Mouse (Mus musculus): ENCODE data around the gene Casr. TPM values are rescaled to one million over a fixed set of nuclear protein-coding genes. Genes with fewer than 3 reads are reported as not detected.

Gene Casr
- total and polyA plus RNA-seq, 3 experiments, result not detected

DNA sequence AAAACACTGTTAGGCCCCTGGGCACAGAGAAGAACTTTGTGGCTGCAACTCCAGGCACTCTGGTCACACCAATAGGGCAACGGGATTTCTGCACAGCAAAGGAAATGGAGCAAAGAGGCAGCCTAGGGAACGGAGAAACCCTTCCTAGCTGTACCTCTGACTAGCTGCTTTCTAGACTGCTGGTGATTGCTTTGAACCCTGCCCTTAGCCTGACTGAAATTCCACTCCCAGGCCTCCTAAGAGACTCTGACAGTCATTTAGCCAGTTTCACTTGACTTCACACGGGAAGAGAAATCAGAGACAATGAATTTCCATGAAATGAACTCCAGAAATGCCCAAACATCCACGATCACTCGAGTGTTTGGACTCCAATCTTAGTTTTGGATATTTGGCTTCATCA lies 38.8 kb downstream of the Casr start:
- DNase-seq, result no peak

DNA sequence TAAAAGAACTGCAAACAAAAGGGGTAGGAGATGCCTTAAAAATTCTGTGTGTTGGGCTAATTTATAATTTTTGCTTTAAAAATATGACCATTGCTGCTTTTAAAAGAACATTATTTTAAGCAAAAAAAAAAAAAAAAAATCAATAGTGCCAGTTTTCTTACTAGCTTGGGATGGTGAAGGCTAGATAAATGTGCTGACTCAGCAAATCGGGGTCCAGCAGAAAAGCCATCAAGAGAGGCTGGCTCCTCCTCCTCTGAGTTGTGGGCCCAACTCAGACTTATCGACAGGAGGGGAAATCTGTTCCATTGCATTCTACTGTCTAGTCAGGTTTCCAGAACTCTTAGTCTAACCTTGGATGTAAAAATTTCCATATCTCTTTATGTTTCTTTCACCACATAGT lies 45.6 kb downstream of the Casr start:
- DNase-seq, result no peak

DNA sequence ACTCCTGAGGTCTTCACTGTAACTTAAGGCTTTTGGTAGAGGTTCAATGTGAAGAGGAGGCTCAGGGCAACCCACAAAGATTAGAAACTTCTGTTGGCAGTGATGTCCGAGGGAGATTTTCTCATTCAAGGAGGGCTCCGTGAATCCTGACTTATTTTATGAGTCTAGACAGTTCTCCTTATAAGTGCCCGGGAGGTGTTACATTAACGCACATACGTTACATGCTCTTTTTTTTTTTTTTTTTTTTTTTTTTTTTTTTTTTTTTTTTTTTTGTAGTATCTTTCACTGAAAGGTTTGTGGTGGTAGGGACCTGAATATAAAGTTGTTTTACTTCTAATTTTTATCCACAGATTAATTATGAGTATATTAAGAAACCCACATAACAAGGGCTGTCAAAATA lies 54.6 kb downstream of the Casr start:
- no peak for DNase-seq

DNA sequence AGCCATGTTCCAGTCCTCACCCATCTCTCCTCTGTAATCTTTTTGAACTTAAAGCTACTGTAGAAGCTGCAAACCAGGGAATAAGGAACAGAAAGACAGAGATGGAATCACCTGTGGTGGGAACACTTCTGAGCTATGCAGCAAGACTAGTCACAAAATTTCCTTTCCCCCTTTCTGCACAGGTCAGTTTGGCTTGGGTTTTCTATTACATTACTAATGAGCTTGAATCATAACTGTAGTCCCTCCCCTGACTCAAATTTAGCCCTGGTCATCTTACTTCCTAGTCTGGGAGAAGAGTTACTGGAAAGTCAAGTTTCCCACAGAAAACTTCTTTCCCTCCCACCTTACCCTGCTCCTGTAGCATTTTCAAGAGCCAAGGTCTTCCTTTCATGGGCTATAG lies 55.1 kb downstream of the Casr start:
- no peak for DNase-seq

DNA sequence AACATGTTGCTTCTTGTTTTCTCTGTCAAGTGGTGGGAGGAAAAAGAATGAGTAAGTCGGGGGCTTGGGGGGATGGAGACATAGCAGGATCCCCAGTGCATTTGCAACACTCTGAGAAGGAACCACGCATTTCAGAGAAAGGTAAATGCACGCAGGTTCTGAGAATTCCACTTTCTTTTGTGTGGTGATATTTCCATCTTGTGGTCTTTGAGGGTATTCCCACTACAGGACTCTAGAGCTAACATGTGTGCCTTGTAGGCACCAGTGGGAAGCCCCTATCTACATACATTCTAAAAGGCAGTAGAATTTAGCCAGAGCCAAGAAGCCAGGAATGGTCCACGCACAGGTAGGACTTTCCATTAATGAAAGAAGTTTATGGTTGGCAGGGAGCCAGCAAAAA lies 56.0 kb downstream of the Casr start:
- DNase-seq, result no peak

DNA sequence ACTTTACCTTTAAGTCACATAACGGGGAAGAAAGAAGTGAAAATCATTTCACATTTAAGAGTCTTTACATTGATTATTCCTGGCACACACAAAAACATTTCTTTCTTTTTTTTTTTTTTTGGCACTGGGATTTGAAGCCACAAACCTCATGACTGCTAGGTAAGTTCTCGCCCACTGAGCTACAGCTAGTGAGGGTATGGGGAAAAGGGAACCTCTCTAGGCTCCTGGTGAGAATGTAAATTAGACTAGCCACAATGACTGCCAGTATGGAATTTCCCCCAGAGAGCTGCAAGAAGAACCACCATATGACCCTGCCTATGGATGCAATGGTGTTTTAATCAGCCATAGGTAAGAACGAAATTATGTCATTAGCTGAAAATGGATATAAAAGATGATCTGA lies 56.8 kb downstream of the Casr start:
- no peak for DNase-seq

DNA sequence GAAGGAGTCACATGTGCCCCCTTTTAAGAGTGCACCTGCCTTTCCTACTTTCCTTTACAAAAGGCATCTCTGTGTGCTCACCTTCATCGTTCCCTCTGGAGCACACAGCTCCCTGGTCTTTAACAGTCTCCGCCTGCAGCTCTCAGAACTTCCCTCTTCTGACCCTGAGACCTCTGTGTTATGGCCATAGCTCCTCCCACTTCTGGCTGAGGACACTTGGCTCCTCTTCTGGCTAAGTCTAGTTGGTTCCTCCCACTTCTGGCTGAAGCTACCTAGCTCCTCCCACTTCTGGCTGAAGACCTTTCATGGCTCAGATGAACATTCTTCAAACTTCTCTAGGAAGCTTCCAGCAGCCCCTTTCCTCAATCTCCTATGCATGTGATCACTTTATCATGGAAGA lies 59.7 kb downstream of the Casr start:
- peak; percentile 2 for DNase-seq

DNA sequence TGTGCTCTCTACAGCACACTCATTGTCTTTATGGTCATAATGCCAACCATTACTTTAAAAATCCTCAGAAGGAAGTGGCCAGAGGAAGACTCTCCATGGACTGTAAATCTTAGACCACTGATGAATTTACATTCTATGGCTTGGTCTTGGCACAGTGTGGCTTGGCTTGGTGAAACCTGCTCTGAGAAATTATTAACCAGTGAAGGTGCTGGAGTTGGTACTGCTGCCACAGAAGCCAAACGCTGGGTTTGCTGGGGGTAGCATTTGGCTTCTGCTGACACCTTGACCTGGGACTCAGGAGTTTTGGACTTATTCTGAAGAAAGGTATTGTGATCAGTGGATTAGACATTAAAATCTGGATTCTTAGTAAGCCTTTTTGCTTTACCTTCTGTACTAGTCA lies 69.5 kb downstream of the Casr start:
- no peak for DNase-seq

DNA sequence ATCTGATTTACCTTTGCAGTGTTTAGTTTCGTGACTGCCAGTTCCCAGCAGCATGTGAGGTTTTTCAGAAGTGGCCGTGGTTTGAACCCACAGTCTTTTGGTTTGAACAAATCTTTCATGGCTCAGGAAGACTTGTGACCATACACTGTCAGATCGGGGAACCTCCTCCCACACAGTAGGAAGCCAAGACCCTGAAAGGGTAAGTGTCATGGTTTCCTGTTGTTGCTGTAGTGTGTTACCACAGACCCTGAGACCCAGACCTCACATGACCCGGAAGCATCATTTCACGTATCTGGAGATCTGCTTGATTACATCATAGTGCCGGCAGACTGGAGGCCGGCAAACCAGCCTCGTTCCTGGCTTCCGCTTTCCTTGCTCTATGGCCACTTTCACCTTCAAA lies 85.1 kb downstream of the Casr start:
- DNase-seq, result no peak

DNA sequence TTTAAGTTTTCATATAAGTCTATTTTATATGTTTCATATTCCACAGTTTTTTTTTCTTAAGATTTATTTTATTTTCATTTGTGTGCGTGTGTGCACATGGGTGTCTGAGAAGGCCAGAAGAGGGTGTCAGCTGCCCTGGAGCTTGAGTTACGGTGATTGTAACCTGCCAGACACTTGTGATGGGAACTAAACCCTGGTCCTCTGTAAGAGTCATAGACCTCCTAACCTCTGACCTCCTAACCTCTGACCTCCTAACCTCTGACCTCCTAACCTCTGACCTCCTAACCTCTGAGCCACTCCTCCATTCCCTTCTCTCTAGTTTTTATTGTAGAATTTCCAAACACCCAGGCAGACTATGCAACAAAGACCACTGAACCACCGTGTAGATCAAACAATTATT lies 86.4 kb downstream of the Casr start:
- DNase-seq, result no peak

DNA sequence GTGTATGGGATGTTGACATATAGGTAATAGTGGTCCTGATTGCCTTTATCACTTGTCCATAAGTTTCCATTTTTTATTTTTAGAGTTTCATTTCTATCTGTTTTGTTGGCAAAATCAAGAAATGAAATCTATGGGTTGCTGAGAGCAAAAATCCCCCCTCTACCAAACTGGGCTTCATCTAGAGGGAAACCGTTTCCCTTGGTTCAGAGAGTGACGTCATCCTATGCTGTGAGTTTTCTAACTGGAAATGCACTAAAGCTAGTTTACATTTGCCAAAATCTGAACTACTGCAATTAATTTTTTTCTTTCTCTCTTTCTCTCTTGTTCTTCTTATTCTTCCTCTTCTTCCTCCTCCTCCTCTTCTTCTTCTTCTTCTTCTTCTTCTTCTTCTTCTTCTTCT lies 87.1 kb downstream of the Casr start:
- DNase-seq, result no peak

DNA sequence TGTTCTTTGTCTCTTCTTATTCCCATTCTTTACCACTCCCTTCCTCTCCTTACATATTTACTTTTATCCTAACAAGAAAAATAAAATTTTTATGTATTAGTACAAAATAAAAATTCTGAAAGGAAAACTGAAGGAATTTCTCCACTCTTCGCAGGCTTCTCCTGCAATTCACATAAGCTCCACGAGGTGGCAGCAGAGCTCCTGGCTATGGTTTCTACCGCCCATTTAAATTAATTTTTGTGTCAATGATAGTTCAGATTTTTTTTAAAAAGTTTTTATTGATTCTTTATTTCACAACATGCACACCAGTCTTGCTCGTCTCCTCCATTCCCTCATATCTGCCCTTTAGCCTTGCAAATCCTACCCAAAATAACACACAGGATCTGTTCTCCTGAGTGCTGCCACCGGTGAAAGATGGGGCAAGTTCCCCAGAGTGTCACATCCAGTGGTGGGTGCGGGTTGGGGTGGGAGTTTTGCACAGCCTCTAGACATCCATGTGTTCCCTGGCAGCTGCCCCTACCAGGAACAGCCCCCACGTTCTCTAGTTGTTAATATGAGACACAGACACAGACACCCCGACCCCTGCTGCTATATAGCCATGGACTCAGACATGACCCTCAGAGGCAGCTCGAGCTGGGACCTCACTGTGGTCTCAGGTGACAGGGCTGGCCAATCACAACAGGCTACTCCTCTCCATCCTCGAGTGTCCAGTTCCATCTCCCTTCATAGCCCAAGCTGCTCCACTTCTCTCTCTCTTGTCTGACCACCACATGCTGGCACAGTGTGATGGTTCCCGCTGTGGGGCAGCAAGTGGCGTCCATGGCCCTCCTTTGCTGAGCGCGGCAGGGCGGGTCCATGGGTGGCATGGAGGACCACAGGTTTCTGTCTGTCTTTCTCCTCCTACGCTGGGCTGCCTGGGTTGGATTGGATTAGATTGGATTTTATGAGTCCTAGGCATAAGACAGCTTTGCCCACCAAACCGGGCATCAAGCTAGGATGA lies 88.4 kb downstream of the Casr start:
- DNase-seq, result peak; percentile 19

DNA sequence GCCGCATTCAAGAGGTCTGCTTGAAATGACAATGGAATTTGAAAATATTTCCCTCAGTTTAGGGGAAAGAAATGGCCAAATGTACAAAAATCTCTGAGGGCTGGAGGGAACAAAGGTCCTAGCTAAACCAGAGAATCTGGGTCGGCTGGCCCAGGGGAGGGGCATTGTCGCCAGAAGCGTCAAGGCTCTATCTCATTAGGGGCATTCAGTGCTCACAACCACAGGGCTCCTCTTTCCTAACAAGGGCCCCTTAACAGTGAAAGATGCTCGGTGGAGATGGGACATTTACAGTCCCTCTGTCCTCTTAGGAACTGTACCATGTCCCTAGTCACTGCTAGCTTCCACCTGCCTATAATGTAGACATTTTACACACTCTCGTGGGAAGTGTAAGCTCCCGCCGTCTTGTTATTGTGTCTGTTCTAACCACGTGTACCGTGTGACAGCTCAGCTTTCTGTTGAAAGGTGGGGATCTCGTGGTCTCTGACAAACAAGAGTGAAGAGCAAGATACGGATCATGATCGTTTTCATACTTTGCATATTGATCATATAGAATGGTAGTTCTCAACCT lies 90.8 kb downstream of the Casr start:
- DNase-seq, result no peak

DNA sequence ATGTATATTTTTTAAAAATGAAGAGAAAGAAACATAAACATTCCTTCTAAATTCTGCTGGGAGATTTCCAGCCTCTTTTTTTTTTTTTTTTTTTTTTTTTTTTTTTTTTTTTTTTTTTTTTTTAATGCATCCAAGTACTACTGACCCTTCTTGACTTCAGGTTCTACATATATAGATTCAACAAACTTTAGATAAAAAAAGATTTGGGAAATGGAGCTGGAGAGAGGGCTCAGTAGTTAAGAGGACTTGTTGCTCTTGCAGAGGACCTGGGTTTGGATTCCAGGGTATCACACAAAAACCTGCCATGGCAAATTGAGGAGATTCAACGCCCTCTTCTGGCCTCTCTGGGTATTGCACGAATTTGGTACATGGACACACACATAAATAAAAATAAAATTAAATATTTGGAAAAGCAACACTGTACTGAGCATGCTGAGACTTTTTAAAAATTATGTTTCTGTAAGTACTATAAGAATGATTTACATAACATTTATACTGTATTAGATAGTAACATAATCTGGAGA lies 91.9 kb downstream of the Casr start:
- DNase-seq, result peak; percentile 30

DNA sequence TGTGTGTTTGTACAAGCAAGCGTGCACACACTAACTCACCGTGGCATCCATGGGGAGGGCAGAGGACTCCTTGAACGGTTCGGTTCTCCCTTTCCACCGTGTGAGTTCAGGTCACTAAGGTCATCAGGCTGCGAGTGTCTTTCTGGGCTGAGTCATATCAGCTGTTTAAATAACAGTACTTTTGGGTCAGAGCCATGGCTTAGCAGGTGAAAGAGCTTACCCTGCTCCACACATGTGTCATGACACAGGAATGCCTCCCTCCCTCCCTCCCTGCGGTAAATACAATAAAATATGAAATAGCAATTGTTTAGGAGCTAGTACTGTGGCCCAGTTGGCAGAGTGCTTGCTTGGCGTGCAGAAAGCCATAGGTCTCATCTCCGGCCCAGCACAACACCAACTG lies 92.6 kb downstream of the Casr start:
- DNase-seq, result no peak

DNA sequence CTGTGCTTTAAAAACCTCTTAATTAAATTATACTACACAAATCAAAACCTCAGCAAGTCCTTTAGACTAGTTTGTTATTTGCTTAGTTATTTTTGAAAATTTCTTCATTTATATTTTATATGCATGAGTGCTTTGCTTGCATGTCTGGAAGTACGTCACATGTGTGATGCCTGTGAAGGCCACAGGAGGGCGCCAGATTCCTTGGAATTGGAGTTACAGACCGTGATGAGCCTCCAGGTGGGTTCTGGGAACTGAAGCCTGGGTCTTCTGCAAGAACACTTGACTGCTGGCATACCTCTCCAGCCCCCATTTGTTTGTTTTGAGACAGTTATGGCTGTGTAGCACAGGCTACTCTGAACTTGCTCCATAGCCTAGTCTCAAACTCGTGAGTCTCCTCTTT lies 93.1 kb downstream of the Casr start:
- no peak for DNase-seq

DNA sequence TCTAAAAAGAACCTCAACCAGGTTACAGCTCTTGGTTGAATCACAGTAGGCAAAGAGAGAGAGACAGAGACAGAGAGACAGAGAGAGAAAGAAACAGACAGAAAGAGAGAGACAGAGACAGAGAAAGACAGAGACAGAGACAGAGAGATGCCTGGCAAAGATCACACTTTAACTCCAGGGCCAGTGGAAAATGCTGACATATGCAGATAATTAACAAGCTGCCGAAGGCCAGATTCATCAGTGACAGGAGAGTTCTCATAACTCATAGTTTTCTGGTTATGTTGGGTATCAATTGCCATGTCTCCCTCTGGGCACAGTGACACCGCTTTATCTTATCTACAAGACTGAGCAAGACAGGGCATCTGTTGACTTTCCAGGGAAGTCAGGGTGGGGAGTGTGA lies 94.0 kb downstream of the Casr start:
- no peak for DNase-seq

DNA sequence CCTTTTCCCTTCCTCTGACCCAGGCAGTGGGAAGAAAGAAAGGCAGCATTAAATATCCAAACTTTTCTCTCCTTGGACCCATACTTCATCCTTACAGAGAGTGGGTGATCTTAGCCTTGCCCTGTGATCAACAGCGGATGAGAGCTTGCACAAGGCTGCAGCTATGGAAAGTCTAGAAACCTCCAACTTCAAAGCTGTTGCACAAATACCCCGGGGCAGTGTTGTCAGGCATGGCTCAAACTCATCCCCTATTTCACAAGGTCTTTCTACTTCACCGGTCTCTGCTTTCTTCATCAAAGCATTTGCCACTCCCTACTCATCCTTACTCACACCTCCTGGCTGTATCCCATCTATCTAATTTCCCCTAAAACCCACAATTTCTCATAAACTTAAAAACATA lies 96.5 kb downstream of the Casr start:
- DNase-seq, result no peak

DNA sequence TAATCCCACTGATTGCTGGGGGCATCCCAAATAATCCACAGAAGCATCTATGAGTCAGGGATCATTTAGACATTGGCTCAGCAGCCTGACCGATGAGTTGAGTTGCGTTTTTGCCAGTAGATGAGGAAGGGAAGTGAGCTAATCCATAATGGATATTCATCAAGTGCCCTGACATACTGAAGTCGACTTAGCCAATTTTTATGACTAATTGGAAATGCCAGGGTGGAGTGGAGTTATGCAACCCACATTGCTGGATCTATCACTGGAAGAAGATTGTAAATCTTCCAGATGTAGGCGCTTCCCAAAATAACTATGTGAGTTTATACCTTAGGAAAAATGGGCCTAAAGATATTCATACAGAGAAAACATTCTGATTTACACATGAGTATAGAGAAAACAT lies 97.9 kb downstream of the Casr start:
- peak; percentile 75 for DNase-seq

DNA sequence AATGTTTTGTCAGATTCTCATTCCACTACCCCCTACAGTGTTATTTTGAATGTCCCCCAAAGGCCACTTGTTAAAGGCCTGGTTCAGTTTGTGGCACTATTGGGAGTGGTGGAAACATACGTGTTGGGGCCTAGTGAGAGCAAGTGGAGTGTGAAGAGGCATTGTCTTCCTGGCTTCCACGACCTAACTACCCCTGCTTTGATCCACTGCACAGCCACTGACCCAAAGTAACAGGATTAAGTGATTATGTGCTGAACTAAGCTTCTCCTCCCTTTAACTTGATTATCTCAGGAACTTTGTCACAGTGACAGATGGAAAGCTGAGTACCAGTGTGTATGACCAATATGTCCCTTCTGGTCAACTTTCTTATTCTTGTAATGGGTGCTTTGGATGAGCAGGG lies 101.5 kb downstream of the Casr start:
- DNase-seq, result no peak

DNA sequence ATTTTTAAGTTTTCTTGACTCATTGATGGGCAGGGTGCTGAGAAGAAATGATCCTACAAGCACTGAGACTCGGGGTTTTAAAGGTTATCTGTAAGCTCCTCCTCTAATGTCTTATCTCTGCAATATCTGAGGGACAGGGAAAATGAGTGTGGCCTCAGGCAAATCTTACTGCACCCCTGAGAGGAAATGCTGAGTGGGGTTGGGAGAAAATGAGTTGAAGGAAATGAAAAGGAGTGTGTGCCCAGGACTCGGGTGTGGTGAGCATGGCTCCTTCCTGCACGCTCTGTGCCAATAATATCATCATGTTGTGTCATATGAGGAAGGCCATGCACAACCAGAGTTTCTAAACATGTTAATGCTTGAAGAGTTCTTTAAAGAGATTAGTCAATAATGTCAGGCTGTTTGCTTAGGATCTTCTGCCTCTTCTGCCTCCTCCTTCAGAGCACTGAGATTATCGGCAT lies 106.6 kb downstream of the Casr start, which contains the start of gene Stfa3:
Gene Stfa3 (minus strand): TSS at position 51 of the 461 bp plus-strand sequence.
- DNase-seq, result no peak

All from adrenal gland, adult 2 months (tissue).